Mouse (Mus musculus) c-Kit-positive CD71-negative TER-119-negative erythroid progenitor cells, embryonic 14.5 days (primary cell): ENCODE data around the gene Mpl.

Experiments used
- DNase-seq: peaks from one replicate; pipeline ENCODE4 v3.0.0-alpha.2; 2013; ENCODE audit warnings: low read depth

Gene Mpl

GRCm38 (mm10) chr4:118457345-118457975, at the start of gene Mpl:
Gene Mpl, minus strand, starts transcription at chr4:118457513.
- DNase-seq, result no peak

GRCm38 (mm10) chr4:118505551-118505950, 48.2 kb upstream of the Mpl start:
- no peak for DNase-seq

GRCm38 (mm10) chr4:118500792-118501191, 43.5 kb upstream of the Mpl start:
- DNase-seq, result no peak

- no peak for DNase-seq
These were observed 42.9 kb upstream of the Mpl start for GRCm38 (mm10) chr4:118500171-118500724.

- DNase-seq, result no peak
These were observed 33.1 kb upstream of the Mpl start for GRCm38 (mm10) chr4:118490461-118490860.

- no peak for DNase-seq
These were observed 32.4 kb upstream of the Mpl start, which contains the start of gene Tie1 for GRCm38 (mm10) chr4:118489717-118490132. Gene Tie1, minus strand, starts transcription at chr4:118490061.

GRCm38 (mm10) chr4:118476773-118477530, 19.6 kb upstream of the Mpl start:
- DNase-seq, result no peak

GRCm38 (mm10) chr4:118472687-118473086, 15.4 kb upstream of the Mpl start:
- no peak for DNase-seq

GRCm38 (mm10) chr4:118471281-118471680, 14.0 kb upstream of the Mpl start:
- DNase-seq, result no peak

- peak; percentile 23 for DNase-seq
These were observed 8.4 kb upstream of the Mpl start for GRCm38 (mm10) chr4:118465697-118466163.

- no peak for DNase-seq
These were observed 7.6 kb upstream of the Mpl start for GRCm38 (mm10) chr4:118464956-118465355.

- DNase-seq, result no peak
These were observed 10.7 kb downstream of the Mpl start for GRCm38 (mm10) chr4:118446415-118447153.

- no peak for DNase-seq
These were observed 11.4 kb downstream of the Mpl start for GRCm38 (mm10) chr4:118445781-118446414.

GRCm38 (mm10) chr4:118445088-118445487, 12.2 kb downstream of the Mpl start:
- DNase-seq, result no peak

- DNase-seq, result no peak
These were observed 19.5 kb downstream of the Mpl start for GRCm38 (mm10) chr4:118437829-118438253.

GRCm38 (mm10) chr4:118436820-118437603, 20.3 kb downstream of the Mpl start, which contains the start of gene Cdc20:
Gene Cdc20, minus strand, starts transcription at chr4:118437352.
- peak; percentile 87 for DNase-seq

- no peak for DNase-seq
These were observed 25.0 kb downstream of the Mpl start for GRCm38 (mm10) chr4:118432332-118432731.

- DNase-seq, result no peak
These were observed 28.0 kb downstream of the Mpl start for GRCm38 (mm10) chr4:118429215-118429895.

- no peak for DNase-seq
These were observed 28.6 kb downstream of the Mpl start for GRCm38 (mm10) chr4:118428531-118429214.
